Mouse (Mus musculus) kidney, adult 18-20 months (tissue): Measurements from ENCODE around the gene Arhgap21.

Experiments used
- DNase-seq: peaks from one replicate; pipeline ENCODE4 v3.0.0; 2021

Arhgap21 gene

GRCm38 (mm10) chr2:20966176-20967100 lies 2.2 kb downstream of the Arhgap21 start:
- DNase-seq: peak; percentile 33

- DNase-seq: no peak
Observed at GRCm38 (mm10) chr2:20965361-20965760, 3.3 kb downstream of the Arhgap21 start.

GRCm38 (mm10) chr2:20964461-20964860 lies 4.2 kb downstream of the Arhgap21 start:
- DNase-seq: no peak

GRCm38 (mm10) chr2:20963226-20963805 lies 5.4 kb downstream of the Arhgap21 start:
- no peak for DNase-seq

GRCm38 (mm10) chr2:20962284-20962683 lies 6.4 kb downstream of the Arhgap21 start:
- DNase-seq: no peak

- no peak for DNase-seq
Observed at GRCm38 (mm10) chr2:20961825-20962224, 6.9 kb downstream of the Arhgap21 start.

- no peak for DNase-seq
Observed at GRCm38 (mm10) chr2:20961295-20961694, 7.4 kb downstream of the Arhgap21 start.

- DNase-seq: no peak
Observed at GRCm38 (mm10) chr2:20960668-20961035, 8.0 kb downstream of the Arhgap21 start.

GRCm38 (mm10) chr2:20959906-20960667 lies 8.6 kb downstream of the Arhgap21 start:
- no peak for DNase-seq

- DNase-seq: no peak
Observed at GRCm38 (mm10) chr2:20959045-20959444, 9.6 kb downstream of the Arhgap21 start.

- DNase-seq: no peak
Observed at GRCm38 (mm10) chr2:20957995-20958394, 10.7 kb downstream of the Arhgap21 start.

- DNase-seq: no peak
Observed at GRCm38 (mm10) chr2:20956716-20957115, 12.0 kb downstream of the Arhgap21 start.

- no peak for DNase-seq
Observed at GRCm38 (mm10) chr2:20955996-20956395, 12.7 kb downstream of the Arhgap21 start.

GRCm38 (mm10) chr2:20955376-20955775 lies 13.3 kb downstream of the Arhgap21 start:
- no peak for DNase-seq

GRCm38 (mm10) chr2:20952716-20953115 lies 16.0 kb downstream of the Arhgap21 start:
- DNase-seq: no peak

GRCm38 (mm10) chr2:20949168-20949567 lies 19.5 kb downstream of the Arhgap21 start:
- no peak for DNase-seq

GRCm38 (mm10) chr2:20947036-20947435 lies 21.6 kb downstream of the Arhgap21 start:
- DNase-seq: no peak

GRCm38 (mm10) chr2:20945596-20945995 lies 23.1 kb downstream of the Arhgap21 start:
- no peak for DNase-seq

GRCm38 (mm10) chr2:20943730-20944454 lies 24.8 kb downstream of the Arhgap21 start:
- DNase-seq: no peak

GRCm38 (mm10) chr2:20943222-20943621 lies 25.5 kb downstream of the Arhgap21 start:
- no peak for DNase-seq

- DNase-seq: no peak
Observed at GRCm38 (mm10) chr2:20942434-20943198, 26.1 kb downstream of the Arhgap21 start.

GRCm38 (mm10) chr2:20941105-20941504 lies 27.6 kb downstream of the Arhgap21 start:
- DNase-seq: no peak
